Mouse (Mus musculus) adipocyte (in vitro differentiated cells): ENCODE measurements around the gene Clec4b2.
"Not testable (repeated sequence)": the region's sequence is repeated elsewhere in the genome, so short reads cannot be mapped to it uniquely, and the experiment has no call there.

ENCODE experiments used
- DNase-seq: peaks from one replicate; pipeline ENCODE4 v3.0.0-alpha.2; 2016; ENCODE audit warnings: low spot score

Clec4b2 gene

GRCm38 (mm10) chr6:123172593-123172992 lies at the start of gene Clec4b2:
TSS of gene Clec4b2 (plus strand) at chr6:123172893.
- no peak for DNase-seq

GRCm38 (mm10) chr6:123123195-123123594 lies 49.5 kb upstream of the Clec4b2 start:
- DNase-seq, result no peak

DNA sequence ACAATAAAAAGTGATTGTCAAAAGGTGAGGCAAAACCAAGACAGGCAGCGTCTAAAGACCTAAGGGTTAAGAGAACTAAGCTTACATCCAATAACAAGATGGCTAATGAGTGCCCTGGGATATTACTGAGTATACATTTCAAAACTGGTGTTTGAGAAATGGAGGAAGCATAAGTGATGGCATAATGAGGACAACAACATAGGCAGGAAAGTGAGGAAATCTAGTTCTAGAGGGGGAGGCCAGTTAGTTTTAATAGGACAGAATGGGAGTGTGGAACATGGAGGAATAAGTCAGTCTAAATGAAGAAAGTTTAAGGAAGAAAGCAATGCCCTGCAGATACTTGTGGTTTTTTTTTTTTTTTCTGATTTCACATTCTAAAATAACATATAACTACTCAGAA lies 45.5 kb upstream of the Clec4b2 start:
- no peak for DNase-seq

- not testable (repeated sequence) for DNase-seq
Measured at GRCm38 (mm10) chr6:123137766-123138526, 34.7 kb upstream of the Clec4b2 start.

GRCm38 (mm10) chr6:123170106-123170505 lies 2.6 kb upstream of the Clec4b2 start:
- DNase-seq, result no peak

- no peak for DNase-seq
Measured at GRCm38 (mm10) chr6:123171040-123171439, 1.7 kb upstream of the Clec4b2 start.

- DNase-seq, result no peak
Measured at GRCm38 (mm10) chr6:123175549-123175948, 2.9 kb downstream of the Clec4b2 start.

DNA sequence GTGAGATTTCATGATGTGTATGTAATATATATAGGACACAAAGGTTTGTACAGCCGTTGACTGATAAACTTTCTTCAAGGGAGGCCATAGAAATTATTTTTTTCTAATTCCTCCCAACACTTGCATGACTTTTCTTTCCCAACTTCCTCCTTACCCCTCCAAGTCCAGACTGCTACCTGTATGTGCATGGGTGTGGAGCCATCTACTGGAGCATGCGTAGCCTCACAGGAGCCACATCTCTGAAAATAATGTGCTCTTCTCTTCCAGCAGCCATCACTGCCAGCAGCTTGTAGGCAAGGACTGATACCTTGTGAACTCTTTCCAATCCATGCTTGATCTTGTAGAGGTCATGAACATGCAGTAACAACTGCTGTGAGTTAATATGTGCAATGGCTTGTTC lies 12.2 kb downstream of the Clec4b2 start:
- DNase-seq, result not testable (repeated sequence)

DNA sequence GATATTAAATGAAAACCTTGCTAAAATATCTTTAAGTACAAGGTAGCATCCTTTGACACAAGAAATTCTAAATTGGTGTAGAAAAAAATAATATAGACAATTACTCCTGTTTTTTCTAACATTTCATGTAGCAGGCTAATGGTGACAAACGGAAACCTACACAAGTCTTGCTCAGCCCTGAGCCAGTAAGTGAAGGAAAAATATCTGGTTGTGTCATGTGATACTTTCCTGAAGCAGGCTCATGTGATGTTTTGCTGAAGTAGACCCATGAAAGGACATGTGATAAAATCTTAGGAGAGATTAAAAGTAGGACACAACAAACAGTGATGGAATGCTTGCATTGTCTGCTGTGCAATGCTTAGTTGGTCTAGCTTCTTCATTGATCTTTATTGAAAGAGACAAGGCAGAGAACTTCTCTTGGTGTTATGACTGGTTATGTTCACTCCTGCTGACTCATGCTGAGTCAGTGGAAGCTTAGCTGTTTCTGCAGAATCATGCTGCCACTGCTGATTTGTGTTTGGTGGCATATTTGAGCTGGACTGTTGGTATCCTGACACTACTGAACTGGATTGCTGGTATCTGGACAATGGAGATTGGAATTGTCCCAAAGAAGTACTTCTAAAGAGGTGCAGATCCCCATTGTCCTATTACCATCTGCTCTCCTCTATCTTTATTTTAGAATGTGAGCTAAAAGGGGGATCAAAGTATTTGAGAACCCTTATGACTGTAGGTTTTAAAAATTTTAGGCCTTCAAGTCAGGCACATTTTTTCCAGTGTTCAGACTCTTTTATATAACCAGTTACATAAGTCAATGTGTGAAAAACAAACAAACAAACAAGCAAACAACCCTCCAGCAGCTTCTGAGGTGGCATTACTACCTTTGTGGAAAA lies 34.7 kb downstream of the Clec4b2 start:
- no peak for DNase-seq

DNA sequence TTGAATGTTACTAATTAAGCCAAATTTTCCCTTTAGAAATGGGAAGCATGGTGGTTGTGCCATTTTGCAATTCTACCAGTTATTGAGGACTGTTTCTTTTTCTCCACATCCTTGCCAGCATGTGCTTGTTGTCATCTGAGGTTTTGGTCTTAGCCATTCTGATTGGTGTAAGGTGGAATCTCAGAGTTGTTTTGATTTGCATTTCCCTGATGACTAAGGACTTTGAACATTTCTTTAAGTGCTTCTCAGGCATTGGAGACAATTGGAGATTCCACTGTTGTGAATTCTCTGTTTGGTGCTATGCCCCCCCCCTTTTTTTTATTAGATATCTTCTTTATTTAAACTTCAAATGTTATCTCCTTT lies 35.4 kb downstream of the Clec4b2 start:
- not testable (repeated sequence) for DNase-seq

DNA sequence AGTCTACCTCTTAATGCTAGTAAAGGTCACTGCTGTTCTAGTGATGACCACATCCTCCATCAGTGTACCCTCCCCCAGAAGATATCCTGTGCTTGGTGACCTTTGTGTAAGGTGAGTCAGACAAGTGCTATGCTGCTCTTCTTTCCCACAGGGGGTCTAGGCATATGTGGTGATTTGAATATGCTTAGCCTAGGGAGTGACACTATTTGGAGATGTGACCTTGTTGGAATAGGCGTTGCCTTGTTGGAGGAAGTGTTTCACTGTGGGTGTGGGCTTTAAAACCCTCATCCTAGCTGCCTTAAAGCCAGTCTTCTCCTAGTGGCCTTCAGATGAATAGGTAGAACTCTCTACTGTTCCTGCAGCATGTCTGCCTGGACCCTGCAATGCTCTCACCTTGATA lies 39.0 kb downstream of the Clec4b2 start:
- DNase-seq, result no peak

DNA sequence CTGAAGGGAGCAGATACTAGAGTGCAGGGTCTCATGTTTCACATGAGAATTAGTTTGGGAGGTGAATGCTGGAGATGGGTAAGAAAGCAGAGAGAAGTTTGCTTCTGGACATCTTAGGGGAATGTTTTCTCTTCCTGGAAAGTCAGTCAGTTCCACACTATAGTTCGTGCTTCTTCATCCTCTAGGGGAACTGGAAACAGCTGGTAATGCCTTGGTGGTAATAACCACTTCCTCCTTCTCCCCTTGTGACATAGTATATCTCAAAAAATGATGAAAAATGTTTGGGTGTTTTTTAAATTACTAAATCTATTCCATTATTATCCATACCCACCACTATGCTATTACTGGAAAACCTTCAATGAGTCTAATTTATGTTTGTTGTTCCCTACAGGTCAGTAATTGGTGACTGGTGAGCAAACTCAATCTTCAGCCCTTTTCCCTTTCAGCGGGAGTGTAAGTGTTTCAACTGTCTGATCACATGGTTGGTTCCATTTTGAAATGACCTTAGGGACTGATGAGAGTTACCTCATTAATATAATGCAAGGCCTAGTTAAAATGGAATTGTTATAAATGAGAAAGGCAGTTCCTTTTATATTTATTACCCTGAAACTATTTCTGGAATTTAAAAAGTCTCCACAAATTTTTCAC lies 55.0 kb downstream of the Clec4b2 start:
- DNase-seq, result no peak

DNA sequence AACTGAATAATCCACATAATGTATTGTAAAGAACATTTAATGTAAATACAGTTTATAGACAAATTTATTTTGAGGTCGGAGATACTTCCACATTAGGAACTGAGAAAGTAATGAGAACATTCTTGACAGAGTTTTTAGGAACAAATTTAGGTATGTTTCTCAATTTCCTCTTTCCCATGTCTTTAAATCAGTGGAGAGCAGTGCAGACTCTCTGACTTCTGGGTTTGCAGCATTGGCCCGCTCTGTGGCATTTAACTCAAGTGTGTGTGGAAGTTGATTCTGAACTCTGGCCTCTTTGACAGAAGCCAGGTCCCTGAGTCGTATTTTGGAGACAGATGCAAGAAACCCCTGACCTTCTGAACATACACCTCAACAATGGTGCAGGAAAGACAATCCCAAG lies 57.0 kb downstream of the Clec4b2 start, which contains the start of gene Clec4n:
Clec4n (plus strand) TSS at position 200 of the 400 bp plus-strand sequence.
- no peak for DNase-seq

DNA sequence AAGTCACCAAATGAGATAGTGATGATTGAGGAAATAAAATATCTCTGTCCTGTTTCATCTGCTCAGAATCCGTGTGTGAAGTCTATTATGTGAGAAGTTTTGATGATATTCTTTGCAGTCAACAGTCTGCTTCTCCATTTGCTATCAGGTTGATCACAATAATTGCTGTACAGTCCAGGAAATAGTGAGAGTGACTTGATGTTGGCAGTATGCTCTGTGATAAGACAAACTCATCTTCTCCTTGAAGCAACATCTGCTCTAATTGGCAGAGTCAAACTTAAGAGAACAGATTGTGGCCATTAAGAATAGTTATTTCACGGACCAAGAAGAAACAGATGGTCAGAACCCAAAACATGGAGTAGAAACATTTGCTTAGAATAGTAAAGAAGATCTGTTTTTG lies 58.5 kb downstream of the Clec4b2 start:
- no peak for DNase-seq

- DNase-seq, result no peak
Measured at GRCm38 (mm10) chr6:123237582-123237981, 64.9 kb downstream of the Clec4b2 start.

DNA sequence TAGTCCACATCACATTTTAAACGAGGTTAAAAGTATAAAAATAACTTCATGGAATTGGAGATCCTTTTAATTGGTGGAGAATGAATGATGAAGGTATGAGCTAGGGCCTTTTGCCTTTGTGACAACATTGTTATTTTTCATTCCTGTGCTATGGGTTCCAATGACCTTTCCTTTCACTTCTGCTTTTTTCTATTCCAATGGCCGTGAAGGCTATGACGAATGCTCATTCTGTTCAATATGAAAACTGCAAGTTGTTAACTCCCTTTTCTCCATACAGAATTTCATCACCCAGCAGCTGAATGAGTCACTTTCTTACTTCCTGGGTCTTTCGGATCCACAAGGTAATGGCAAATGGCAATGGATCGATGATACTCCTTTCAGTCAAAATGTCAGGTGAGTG lies 71.5 kb downstream of the Clec4b2 start:
- DNase-seq, result no peak

GRCm38 (mm10) chr6:123248862-123249261 lies 76.2 kb downstream of the Clec4b2 start:
- not testable (repeated sequence) for DNase-seq

GRCm38 (mm10) chr6:123252735-123253134 lies 80.0 kb downstream of the Clec4b2 start:
- no peak for DNase-seq
